Mouse (Mus musculus) thymus, postnatal 36 days (tissue): ENCODE data around the gene Rwdd4a.

Experiments
- DNase-seq, 2 experiments: peaks; one replicate each; pipeline ENCODE4 v3.0.0; 2022; ENCODE audit warnings: mixed read lengths in 2 of 2

Gene Rwdd4a

GRCm38 (mm10) chr8:47533344-47534125, at the start of gene Rwdd4a, which contains the start of gene Trappc11:
Gene Rwdd4a (plus strand): TSS chr8:47533664.
Gene Trappc11 (minus strand): TSS chr8:47533470.
- peak; percentile 93 for DNase-seq

GRCm38 (mm10) chr8:47487231-47487630, 46.2 kb upstream of the Rwdd4a start:
- no peak for DNase-seq

- no peak for DNase-seq
Measured at GRCm38 (mm10) chr8:47493106-47493505, 40.4 kb upstream of the Rwdd4a start.

- DNase-seq, result no peak
Measured at GRCm38 (mm10) chr8:47494602-47495153, 38.8 kb upstream of the Rwdd4a start.

DNA sequence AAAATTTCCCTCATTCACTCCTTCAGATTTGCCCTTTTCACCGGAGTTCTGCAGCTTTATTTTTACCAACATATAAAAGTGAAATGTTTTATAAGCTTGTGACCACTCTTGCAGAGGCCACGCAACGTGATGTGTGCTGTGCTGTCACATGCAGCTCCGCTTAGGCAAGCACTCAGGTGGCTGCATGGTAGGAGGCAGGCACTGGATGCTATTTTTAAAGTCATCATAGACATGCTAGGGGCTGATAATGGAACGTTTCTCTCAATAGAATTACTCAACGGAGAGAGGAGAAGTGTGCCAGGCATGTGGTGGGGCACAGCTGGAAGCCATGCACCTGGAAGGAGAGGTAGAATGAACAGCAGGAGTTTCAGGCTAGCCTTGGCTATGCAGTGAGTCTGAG, 38.0 kb upstream of the Rwdd4a start:
- DNase-seq, result no peak

DNA sequence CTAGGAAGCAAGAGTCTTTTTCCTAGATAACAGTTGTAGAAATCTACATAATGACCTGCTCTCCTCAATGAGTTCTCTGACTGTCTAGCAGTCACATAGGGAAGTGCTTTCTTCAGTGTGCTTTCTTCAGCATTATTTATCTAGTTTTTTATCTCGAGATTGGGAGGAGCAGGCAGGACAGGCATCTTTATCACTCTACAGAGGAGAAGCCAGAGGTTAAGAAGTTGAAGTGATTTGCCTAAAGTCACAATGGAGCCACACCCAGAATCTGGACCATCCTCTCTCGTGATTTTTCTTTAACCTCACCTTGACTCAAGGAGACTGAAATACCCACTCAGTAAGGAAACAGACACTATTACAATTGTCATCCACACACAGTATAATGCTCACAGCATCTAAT, 31.5 kb upstream of the Rwdd4a start:
- no peak for DNase-seq

- no peak for DNase-seq
Measured at GRCm38 (mm10) chr8:47502546-47502945, 30.9 kb upstream of the Rwdd4a start.

GRCm38 (mm10) chr8:47505431-47505830, 28.0 kb upstream of the Rwdd4a start:
- no peak for DNase-seq

DNA sequence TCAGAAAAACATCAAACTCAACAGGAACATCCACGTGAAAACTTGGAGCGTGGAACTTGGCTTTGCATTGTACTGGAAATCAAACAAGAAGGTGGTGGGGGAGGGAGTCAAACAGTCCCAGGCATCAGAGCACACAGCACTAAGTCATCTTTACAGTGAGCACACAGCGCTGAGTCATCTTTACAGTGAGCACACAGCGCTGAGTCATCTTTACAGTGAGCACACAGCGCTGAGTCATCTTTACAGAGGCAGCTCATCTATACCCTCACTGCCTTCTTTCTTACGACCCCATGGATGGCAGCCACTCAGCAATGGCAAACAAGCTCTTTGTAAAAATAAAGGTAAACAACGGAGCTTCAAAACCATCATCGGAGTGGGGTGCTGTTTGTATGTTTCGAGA, 22.5 kb upstream of the Rwdd4a start:
- no peak for DNase-seq

DNA sequence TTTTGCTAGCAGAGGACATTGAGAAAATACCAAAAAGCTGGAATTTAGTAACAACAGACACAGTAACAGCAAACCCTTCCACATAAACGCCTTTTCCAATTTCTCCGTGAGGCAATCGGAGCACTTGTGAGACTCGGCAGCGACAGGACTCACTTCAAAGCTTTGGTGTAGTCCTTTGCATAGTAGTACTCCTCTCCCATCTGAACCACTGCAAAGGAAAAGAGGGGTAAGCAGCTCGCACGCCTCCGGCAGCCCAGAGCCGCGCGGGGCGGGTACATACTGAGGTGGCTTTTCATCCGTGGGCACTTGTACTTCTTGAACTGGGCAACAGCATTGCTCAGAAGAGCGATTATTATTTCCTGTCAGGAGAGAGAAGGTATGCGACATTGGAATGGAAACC, 19.9 kb upstream of the Rwdd4a start:
- DNase-seq, result no peak

GRCm38 (mm10) chr8:47528094-47528493, 5.4 kb upstream of the Rwdd4a start:
- no peak for DNase-seq

DNA sequence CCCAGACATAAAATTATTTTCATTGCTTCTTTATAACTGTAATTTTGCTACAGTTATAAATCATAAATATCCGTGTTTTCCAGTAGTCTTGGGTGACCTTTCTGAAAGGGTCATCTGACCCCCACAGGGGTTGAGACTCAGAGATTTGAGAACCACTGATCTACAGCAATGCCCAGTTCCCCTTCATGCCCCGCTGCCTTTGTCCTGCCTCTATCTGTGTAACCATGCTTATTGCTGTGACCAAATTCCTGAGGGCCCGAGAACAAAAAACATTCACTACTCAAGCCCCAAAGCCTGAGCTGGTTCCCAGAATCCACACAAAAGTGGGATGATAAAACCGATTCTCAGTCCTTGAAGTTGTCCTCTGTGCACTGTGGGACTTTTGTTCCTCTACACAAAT, 4.9 kb downstream of the Rwdd4a start:
- DNase-seq, result no peak

GRCm38 (mm10) chr8:47542746-47543145, 9.3 kb downstream of the Rwdd4a start:
- DNase-seq, result no peak

DNA sequence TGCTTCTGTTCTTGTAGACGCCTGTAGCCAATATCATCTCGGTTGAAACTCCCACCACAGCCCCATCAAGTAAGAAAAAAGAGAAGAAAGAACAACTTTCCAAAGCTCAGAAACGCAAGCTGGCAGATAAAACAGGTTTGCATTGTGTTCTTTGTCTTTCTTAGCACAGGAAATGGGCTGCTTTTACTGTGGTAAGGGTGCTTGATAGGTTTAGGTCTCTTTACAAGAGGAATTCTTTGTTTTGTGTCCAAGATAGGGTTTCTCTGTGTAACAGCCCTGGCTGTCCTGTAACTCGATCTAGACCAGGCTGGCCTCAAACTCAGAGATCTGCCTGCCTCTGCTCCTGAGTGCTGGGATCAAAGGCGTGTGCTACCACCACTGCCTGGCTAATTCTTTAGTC, 10.6 kb downstream of the Rwdd4a start:
- DNase-seq, result no peak

DNA sequence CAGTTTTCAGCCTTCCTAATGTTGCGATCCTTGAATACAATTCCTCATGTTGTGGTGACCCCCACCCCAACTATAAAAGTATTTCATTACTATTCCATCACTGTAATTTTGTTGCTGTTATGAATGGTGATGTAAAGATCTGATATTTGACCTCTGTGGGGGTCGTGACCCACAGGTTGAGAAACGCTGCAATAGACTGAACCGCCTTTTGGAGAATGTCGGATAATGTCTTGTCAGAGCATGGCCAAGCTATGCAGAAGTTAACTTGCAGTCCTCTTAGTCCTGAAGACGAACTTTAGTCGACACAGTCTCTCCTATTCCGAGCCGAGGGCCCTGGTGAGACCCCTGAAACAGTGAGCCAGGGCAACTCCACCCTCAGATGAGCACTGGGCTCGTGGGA, 13.6 kb downstream of the Rwdd4a start:
- DNase-seq, result no peak

DNA sequence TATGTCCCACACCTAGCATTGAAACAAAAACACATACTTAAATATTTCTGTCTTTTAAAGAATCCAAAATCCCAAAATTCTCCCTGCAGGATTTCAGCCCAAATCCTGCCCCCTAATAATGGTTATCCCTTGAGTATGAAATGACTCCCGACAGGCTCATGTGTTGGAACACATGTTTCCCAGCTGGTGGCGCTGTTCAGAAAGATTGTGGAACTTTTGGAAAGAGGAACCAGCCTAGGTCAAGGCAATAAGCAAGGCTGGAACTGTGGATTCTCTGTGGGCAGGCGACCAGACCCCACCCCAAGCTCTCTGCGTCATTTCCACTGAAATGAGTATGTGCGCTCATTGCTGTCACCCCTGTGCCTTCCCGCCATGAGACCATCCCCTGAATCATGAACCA, 20.1 kb downstream of the Rwdd4a start:
- no peak for DNase-seq

GRCm38 (mm10) chr8:47556446-47556845, 23.0 kb downstream of the Rwdd4a start:
- no peak for DNase-seq

- DNase-seq, result no peak
Measured at GRCm38 (mm10) chr8:47558274-47558673, 24.8 kb downstream of the Rwdd4a start.

DNA sequence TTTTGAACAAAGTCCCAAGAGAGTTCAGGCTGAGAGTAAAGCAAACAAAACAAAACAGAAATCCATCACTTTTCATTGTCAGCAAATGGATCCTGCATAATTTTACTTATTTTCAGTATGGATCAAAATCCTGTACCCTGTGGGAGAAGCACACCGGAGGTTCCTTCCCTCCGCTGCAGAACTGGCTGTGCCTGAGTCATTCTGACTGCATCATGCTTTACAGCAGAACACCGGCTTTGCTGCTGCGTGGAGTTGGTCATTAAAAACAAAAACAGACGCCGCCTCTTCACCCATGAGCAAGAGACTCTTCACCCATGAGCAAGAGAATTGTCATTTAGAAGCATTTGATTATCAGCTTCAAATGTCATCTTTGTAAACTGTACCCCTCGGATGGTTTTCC, 27.3 kb downstream of the Rwdd4a start:
- no peak for DNase-seq

- DNase-seq, result no peak
Measured at GRCm38 (mm10) chr8:47566551-47566950, 33.1 kb downstream of the Rwdd4a start.

GRCm38 (mm10) chr8:47568098-47568497, 34.6 kb downstream of the Rwdd4a start:
- no peak for DNase-seq

DNA sequence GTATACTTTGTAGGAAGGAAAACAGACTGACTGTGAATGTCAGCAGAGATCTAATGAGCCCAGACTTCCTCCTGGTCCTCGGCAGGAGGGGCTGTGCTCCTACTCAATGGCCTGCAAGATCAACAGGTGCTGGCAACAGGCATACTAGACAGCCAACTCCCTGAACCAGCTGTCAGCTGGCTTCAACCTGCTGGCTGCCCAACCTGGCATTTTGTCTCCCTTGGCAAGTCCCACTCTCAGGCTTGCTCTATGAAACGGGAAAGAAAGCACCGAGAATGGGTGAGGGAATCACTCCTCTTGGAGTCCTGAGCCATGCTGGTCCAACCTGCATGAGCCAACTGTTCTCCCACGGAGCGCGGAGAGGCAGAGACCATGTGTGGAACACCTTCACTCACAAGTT, 36.7 kb downstream of the Rwdd4a start:
- DNase-seq, result no peak

DNA sequence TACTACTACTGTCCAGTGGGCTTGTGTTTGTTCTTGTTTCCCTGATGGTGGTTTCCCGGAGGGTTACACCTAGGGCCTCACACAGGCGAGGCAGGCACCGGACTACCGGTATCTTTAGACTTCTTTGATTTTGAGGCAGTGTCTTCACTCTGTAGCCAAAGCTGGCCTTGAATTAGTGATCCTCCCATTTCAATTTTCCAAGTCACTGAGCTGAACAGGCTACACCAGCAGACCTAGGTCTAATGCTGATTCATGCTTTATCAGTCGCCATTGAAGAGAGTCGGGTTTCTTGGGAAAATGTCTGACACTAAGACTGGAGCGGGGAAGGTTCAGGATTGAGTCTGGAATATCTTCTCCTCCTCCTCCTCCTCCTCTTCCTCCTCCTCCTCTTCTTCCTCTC, 40.0 kb downstream of the Rwdd4a start:
- no peak for DNase-seq

- no peak for DNase-seq
Measured at GRCm38 (mm10) chr8:47581454-47581853, 48.0 kb downstream of the Rwdd4a start.

GRCm38 (mm10) chr8:47588616-47589015, 55.2 kb downstream of the Rwdd4a start:
- DNase-seq, result no peak
